Mouse (Mus musculus): ENCODE measurements around the gene Specc1.

Gene Specc1

DNA sequence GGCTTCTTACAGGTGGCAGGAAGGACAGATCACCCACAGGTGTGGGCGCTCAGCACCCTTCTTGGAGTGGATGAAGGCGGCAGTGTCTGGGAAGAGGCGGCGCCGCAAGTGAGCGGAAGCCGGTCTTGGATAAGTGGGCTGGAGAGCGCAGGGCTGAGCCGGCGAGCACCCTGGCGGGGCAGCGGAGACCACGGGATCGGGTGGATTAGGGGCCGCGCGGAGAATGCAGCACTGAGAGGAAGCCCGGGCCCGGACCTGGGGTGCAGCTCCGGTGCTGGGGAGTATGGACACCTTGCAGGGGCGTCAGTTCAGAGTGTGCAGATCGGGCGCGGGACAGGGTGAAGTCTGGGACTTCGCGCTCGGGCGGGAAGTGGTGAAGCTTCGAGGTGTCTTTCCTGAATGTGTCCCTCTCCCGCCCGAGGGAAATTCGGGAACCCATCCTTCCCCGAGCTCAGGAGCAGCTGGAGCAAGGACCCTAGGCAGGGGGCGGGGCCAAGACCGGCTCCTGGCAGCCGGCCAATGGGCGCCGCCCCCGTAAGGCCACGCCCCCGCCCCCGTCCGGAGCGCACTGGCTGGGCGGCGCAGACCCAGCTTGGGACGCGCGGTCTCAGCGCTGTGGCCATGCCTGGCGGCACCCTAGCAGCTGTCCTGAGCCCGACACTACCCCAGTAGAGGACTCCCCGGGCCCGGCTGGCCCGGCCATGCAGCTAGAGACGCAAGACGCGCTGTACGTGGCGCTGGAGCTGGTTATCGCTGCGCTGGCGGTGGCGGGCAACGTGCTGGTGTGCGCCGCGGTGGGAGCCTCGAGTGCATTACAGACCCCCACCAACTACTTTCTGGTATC is 292.1 kb downstream of the Specc1 start, which contains the start of gene Adora2b:
Gene Adora2b, plus strand, starts transcription at position 584 of the 844 bp plus-strand sequence.
- peak; percentile 79 for DNase-seq (ENCODE audit: low spot score)

DNA sequence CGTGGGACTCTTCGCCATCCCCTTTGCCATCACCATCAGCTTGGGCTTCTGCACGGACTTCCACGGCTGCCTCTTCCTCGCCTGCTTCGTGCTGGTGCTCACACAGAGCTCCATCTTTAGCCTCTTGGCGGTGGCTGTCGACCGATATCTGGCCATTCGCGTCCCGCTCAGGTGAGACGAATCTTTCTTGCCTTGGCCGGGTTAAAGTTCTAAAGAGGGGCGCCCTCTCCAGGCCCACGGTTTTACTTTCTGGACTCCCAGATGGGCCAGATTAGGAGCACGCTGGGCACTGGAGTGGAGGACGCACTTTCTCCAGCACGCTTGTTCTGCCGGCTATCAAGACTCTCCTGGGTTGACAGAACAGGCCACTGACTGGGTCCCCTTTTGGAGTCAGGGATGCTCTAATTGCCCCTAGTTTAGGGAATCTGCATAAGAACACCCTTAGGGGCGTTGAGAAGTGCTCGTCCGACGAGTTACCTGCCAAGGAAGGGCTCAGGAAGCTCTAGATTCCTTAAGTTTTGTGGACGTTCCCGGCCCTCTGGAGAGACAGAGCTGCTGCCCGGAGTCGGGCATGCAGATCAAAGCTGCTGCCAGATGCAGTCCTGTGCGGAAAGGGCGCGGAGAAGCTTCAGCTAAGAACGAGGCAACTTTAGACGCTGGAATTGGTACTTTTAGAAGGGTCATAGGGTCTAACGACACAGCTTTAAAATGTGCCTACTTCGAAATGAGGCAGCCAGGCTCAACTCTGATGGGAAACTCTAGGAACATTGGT is 292.9 kb downstream of the Specc1 start:
- peak; percentile 36 for DNase-seq (ENCODE audit: low spot score)

DNA sequence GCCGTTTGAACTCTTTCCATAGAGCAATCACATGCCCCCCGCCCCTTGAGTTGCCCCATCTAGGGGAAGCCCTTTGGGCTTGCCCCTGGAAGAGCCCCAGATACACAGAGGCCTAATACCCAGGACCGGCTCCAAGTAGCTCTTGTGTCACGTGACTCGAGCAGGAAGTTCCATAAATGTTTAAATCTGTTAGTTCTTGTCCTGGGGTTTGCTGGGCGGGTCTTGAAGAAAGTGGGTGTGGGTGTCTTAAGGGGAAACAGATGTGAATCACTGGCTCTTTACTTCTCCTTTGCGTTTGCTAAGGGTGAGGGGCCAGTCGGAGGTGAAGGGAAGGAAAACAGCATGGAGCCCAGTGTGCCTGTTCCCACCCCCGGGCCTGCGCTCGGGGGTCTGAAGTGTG is 294.5 kb downstream of the Specc1 start:
- DNase-seq (ENCODE audit: low spot score), result peak; percentile 25

DNA sequence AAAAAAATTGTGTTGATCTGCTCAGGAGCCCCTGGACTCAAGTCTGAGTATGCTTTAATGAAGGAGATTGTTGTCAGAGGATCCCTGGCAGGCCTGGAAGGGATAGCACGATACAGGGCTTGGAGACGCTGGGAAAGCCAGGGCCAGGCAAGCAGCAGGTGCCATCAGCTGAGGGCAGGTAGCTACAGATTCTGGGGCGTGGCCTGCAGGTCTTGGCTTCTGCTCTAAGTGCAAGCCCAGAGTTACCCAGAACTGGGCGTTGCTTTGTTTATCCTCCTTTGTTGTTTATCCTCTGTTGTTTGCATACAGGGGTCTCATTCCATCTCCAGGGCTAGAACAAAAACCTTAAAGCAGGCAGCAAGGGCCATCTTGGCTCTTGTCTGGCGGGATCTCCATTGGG is 296.8 kb downstream of the Specc1 start:
- peak; percentile 31 for DNase-seq (ENCODE audit: low spot score)

DNA sequence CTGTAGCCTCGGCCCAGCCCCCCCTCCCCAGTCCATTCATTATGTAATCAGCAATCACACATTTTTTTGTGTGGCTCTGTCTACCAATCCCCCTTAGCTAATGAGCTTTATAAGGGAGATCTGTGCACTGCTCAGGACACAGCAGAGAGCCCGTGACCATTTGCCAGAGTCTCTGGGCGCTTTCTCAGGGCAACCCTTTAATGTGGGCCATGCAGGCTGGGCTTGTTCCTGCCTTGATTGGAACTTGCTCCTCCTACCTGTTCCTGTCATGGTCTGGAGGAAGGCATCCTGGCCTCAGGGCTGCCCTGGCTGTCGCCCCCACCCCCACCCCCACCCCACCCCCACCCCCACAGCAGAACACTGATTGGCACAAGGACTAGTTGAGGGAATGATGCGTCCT is 302.7 kb downstream of the Specc1 start:
- no peak for DNase-seq (ENCODE audit: low spot score)

DNA sequence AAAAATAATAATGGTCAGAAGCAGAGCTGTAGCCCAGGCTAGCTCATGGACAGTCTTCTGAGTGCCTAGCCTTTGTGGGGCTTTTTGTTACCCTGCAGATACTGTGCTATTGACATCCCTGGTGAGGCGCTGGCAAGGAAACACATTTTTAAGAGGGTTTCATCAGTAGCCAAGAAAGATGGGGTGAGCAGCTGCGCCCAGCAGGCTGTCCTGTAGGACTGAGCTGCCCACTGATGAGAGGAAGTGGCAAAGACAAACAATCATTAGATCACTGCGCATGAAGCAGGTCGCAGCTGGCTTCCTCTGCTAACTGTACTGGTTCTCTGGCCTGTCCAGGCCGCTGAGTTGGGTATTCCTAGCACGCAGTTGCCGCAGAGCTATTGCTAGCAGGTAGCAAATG is 307.0 kb downstream of the Specc1 start:
- DNase-seq (ENCODE audit: low spot score), result no peak

DNA sequence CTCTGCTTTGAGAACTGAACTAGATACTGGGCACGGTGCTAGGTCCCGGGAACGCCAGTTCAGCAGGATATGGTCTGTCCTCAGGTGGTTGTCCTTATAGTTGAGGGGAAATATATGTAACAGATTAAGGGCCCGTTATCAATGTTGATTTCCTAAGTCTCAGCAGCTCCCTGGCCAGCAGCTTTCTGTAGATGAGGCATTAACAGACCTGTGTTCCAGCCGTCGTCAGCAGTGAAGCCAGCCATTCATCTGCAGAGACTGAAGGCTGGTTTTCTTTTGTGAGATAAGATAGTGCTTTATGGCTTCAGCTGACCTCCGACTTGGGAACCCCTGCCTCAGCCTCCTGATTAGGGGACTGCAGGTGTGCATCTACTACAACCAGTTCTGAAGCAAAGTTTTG is 307.5 kb downstream of the Specc1 start:
- no peak for DNase-seq (ENCODE audit: low spot score)

DNA sequence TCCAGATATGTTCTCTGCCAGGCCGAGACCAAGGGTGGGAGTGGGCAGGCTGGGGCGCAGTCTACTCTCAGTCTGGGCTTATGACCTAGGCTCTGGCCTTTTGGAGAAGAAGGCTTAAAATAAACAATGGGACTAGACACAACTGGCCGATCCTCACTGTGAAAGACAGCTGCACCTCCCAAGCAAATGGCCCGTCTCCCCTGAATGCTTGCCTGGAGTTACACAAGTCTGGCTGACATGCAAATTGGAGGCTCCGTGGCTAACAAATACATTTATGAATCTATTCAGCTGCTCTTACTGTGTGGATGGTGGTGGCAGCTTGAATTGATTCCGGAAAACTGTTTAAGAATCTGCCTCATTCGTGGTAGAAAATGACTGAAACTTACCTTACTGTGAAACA is 309.1 kb downstream of the Specc1 start:
- no peak for DNase-seq (ENCODE audit: low spot score)

DNA sequence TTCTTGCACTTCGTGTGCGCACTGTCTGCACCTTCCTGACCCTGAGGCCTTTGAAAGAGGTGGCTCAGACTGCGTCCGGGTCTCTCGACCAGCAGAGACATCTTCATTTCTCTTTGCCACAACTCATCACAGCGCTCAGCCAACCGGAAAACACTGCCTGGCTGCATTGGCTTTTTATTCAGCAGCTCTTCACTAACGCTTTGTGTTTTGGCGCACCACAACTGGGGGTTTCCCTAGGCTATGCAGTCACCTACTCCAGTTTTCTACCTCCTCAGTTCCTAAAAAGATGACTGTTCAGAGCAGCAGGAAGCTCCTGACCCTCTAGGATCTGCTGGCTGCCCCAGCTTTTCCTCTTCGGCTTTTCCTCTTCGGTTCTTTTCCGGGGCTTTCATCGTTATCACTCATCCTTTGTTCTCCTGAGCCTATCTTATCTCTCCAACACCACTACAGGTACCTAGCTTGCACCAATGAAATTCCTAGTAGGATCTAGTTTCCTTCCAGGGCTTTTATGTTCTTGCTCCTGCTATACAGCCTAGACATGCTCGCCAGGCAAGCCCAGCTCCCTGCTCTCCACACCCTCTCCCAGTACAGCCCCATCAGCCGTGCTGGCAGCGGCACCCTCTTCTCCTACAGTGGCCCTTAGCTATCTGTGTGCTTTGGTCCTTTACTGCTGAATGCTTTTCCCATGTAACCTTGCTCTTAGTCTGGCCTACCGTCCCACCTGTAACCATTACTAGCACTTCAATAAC is 310.1 kb downstream of the Specc1 start:
- no peak for DNase-seq (ENCODE audit: low spot score)

DNA sequence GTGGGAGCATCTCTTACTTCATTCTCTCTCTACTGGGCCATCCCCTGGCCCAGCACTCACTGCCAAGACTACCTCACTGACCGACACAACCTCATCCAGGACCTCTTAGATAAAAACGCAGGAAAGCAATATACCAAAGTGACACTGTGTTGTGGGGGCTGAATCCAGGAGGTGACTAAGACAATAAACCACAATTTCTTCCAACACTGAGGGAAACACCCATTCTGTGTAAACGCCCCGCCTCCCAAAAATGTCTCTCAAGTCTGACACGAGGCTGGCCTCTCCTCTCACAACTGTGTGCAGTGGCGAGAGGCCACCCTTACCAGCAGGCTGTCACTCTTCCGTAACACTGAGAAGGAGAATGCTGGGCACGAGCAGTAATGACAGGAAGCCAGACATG is 311.8 kb downstream of the Specc1 start:
- no peak for DNase-seq (ENCODE audit: low spot score)

DNA sequence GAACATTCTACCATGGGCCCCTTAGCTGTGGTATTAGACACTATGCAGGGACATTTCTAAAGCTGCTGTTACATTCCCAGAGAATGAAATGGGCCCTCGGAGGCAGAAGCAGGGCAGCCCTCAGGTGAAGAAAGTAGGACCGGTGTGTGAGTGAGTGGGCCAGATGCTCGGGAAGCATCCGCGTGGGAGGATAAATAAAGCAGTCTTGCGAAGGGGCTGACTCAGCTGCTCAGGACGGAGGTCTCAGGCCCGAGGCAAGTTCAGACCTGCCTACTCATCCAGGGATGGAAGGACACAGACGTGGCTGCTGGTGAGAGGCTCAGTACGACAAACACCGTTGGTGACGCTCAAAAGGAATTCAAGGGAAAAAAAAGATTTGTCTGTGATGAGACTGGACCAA is 312.5 kb downstream of the Specc1 start:
- DNase-seq (ENCODE audit: low spot score), result no peak

DNA sequence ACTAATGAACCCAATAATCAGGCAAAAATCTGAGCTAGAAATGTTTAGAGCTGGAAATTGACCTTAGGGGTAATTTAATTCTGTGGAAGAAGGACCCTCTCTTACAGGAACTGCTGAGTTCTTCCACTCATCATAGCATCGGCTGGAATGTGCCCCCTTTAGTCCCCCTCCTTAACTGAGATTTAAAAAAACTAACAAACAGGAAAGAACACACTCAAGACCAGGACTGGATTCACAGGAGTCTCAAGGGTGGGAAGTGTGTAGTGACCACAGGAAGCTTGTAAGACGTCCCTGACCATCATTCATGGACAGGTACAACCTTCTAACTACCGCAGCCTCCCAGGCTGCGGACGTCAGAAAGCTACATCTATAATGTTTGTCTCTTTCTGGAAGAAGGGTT is 314.3 kb downstream of the Specc1 start:
- no peak for DNase-seq (ENCODE audit: low spot score)
